Mouse (Mus musculus): Measurements from ENCODE around the gene Fign. TPM values are rescaled to one million over a fixed set of nuclear protein-coding genes. Genes with fewer than 3 reads are reported as not detected.

The Fign gene
- total RNA-seq, 1 experiment from 2014 or later, result not detected

DNA sequence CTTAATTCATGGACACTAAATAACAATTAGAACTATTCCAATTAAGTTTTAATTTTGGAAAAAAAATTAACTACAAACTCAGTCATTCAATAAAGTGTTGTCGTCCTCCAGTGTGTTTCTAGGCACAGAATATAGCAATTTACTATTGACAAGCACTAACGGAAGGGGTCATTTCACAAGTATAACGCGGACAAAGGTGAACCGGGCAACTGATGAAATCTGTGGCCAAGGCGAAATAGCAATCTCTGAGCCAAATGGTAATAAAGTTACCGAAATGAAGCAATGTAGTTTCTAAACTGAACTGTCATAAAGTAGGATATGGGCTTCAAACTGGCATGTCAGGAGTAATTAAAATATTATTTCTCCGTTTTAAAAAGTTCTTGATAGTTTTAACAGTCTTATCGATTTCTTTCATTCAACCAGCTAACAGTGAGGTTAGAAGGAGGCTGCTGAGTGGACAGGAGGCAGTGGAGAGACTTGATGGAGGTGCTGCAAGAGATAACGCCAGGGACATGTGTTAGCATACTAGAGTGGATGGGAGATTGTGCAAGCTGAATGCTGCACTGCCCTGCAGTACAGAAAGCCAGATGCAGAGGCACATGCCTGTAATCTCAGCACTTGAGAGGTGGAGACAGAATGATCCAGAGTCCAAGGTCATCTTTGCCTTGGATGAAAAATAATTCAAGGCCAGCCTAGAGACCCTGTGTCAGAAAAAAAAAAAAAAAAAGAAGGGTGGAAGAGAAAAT is 27.7 kb downstream of the Fign start:
- ATAC-seq (replicated peaks; ENCODE audit: low read depth, poor library complexity, severe bottlenecking), result no peak

DNA sequence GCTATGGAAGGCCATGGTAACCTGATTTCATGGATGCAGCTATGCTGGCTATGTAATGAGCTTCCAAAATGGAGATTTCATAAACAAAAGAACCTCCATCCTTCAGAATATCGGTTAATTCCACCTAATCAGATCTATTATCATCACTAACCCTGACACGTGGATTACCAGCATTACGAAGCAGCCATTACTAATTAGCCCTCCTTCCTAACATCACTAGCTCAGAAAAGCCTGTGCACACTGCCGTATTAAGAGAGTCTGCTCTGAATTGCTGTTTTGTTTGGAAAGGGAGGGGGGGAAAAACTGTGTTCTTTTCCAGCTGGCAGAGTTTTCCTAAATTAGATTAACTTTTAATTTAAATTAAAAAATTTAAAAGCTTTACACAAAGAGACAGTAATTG is 32.3 kb downstream of the Fign start:
- no peak for ATAC-seq (replicated peaks; ENCODE audit: low read depth, poor library complexity, severe bottlenecking)

DNA sequence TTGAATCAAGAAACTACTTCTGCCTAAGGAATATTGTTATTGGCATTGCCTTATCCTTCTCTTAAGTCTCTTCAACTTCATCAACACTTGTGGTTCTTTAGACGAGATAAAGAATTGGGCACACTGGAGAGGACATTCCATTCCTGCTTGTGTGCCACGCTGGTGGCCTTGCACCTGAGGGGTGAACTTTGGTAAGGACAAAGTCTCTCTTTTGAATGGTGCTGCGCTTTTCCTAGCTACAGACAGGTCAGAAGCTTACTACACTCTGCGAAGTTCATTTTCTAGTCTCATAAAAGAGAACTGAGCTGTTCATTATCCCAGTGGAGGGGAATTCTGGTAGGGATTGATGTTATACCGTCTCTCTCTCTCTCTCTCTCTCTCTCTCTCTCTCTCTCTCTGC is 38.4 kb downstream of the Fign start:
- no peak for ATAC-seq (replicated peaks; ENCODE audit: low read depth, poor library complexity, severe bottlenecking)

DNA sequence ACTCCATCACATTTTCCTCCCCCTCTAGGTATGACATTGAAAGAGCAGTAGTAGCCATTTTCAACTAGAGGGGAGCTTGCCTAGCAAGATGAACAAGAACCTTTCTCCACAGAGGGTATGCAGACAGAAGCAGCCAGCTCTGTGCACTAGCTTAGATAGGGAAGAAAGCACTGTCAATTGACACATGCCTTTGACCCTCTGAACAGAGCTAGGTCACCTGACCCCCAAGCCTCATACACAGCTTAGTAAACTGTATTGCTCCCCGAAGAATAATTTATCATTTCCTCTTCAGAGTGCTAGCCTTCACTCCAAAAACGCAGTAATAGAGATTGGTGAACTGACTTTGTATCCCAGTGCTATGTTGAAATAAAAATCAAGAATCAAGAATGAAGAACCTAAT is 49.7 kb downstream of the Fign start:
- ATAC-seq (replicated peaks; ENCODE audit: low read depth, poor library complexity, severe bottlenecking), result no peak

DNA sequence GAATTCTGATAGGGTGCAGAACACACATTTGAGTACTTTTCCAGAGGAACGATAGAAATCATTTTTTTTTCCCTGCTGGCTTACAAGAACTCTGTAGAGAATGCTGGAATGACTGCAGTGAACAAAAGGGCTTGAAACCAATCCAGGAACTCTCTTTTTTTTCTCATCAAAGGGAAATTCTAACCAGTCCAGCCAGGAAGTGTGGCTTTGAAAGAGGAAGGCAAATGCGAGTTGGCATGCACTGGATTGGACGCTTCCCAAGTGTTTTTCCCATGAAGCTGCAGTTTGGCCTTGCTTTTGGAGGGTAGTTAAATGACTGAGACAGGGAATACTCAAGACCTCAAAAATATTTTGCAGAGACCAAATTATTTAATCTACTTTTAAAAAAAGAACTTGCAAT is 54.7 kb downstream of the Fign start:
- no peak for ATAC-seq (replicated peaks; ENCODE audit: low read depth, poor library complexity, severe bottlenecking)

DNA sequence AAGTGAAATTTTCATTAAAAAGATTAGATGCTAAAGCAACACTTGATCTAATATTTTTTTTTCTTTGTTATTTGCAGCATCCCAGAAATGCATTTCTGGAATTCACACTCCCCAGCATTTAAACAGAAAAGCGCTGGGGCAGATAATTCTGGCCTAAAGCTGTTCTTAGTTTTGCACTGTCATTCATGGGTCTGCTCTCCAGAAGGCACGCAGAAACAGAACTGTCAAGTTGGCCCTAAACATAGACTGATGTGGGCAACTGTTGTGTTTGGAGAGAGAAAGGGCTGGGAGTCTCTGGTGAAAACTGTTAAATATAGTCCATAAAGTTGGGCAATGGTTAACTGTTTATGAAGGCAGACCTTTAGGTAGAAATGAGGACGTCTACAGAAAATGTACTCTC is 62.4 kb downstream of the Fign start:
- ATAC-seq (replicated peaks; ENCODE audit: low read depth, poor library complexity, severe bottlenecking), result no peak

DNA sequence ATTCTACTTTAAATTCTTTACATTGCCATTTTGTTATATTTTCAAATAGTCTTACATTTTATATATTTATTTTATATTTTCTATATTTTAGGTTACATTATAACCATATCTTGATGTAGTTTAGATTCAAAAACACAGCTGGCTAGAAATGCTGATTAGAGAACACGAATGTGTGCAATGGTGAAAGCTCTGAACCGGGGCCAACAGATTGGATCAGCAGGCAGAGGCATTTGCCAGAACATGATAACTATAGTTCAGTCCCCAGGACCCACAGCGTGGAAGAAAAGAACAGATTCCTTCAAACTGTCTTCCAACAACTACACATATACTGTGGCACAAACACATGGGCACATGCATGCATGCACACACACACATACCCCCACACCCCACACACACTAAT is 64.0 kb downstream of the Fign start:
- no peak for ATAC-seq (replicated peaks; ENCODE audit: low read depth, poor library complexity, severe bottlenecking)

DNA sequence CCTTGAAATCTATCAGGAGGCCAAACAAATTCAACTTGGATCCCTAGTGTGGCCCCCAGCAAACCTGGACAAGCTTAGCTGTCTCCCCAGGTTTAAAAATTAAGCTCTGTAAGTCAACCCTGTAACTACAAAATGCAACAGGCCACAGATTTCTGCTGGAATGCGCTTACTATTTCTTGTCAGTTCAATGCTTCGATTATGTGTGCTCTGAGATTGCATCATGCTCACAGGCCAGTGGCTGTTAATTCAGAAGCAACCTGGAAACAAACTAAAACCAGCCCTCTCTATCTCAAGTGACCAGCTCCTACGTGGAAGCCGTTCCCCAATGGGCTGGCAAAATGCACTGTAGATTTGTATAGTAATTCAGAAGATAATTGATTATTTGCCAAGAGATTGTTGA is 71.9 kb downstream of the Fign start:
- no peak for ATAC-seq (replicated peaks; ENCODE audit: low read depth, poor library complexity, severe bottlenecking)

DNA sequence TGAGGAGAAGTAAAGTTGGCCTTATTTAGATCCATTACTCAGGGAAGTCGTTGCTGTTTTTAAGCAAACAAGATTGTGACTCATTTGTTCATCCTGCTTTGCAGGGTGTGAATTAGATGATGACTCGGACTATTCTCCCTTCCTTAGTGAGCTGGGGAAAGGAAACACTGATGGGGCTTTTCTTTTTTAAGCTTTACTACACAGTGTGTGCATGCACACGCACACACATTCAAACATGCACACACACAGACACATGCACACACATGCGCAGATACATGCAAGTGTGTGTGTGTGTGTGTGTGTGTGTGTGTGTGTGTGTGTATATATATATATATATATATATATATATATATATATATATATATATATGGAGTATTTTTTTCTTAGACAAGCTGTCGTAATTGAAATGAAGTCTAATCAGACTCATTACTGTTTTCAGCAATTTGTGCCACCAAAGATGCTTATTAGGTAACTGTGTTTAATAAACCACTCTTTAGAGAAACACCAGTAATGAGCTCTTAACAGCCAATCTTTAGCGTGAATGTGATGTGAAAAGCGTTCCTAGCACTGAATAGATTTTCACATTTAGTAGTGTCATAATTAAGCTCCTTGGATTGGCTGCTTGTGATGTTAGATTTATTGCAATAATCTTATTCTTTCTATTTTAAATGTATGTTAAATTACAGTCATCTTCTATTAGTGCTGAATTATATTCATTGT is 103.4 kb downstream of the Fign start:
- no peak for ATAC-seq (replicated peaks; ENCODE audit: low read depth, poor library complexity, severe bottlenecking)

DNA sequence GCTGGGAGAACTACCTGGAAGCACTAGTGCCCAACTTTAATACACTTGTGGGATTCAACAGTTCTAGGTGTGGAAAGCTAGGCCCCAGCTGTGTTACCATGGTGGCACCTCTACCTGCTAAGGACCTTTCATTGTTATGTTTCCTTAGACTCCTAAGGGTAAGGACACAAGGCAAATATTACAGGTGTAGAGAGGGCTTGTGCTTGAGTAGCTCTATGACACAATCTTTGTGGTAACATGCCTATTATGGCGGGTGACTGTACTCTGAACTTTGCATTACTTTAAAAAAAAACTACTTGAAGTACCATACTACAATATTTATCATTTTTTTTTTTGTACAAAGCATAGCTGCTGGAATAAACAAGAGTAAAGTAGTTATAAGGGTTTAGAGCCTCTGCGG is 112.4 kb downstream of the Fign start:
- no peak for ATAC-seq (replicated peaks; ENCODE audit: low read depth, poor library complexity, severe bottlenecking)

DNA sequence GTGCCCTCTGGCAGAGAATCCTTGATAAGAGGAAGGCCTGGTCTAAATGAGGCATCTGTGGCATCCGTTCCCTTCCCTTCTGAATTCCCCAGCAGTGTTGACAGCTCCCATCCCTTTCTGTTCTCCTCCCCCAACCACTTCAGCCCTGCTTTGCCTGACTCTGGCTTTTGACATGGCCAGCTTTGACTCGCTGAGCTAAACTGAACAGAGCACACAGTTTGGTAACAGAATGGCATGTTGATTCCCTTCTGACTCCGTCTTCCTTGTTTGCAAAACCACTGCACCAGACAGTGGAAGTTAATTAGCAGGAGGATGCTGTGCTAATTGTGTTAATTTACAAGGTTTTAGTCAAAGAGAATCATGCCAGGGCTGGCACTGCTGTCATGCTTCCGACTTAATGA is 115.5 kb downstream of the Fign start:
- no peak for ATAC-seq (replicated peaks; ENCODE audit: low read depth, poor library complexity, severe bottlenecking)

DNA sequence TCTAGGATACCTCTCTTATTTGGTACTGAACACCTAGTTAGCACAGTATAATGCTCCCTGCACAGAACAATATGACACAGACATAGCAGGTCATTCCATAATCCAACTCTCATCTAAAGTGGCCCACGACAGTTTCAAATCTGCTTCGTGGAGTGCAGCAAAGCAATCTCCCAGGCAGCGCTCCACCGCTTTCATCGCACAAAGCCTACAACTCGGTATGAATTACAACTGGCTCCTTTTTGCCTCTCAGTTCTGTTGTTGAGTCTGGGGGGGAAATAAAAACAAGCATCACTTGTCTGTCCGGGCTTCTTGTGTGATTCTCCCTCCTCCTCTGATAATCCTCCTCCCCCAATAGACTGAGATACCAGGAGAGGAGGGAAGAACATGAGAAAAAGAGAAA is 116.4 kb downstream of the Fign start:
- no peak for ATAC-seq (replicated peaks; ENCODE audit: low read depth, poor library complexity, severe bottlenecking)

DNA sequence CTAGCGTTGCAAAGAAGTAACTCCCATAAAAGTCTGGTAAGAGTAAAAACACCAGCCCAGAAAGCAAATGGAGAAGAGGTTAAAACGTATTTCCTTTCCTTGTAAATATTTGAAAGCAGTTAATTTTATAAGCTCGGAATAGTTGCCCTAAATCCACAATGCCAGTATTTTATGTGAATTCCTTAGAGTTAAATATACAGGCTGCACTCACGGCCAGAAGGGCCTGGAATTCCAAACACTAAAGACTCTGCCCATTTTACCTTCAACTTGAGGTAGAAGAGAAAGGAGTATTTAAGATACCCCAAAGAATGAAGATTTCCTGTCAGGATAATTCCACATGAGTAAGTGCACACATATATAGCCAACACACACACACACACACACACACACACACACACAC is 128.2 kb downstream of the Fign start:
- ATAC-seq (replicated peaks; ENCODE audit: low read depth, poor library complexity, severe bottlenecking), result no peak

DNA sequence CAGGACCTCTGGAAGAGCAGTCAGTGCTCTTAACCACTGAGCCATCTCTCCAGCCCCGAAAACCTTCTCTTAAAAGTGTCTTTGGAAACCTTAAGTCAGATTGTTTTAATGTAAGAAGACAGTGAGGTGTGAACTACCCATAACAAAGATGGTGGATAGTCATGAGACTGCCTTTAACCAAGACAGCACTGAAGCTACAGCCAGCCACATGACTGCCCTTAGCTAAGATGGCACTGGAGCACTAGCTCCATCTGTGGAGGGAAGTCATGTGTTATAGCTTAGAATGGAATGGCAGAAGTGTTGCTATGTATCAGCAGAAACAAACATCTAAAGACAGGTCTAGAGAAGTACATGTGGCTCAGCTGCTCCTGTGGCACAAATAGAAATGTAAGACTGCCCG is 166.8 kb downstream of the Fign start:
- ATAC-seq (replicated peaks; ENCODE audit: low read depth, poor library complexity, severe bottlenecking), result no peak

DNA sequence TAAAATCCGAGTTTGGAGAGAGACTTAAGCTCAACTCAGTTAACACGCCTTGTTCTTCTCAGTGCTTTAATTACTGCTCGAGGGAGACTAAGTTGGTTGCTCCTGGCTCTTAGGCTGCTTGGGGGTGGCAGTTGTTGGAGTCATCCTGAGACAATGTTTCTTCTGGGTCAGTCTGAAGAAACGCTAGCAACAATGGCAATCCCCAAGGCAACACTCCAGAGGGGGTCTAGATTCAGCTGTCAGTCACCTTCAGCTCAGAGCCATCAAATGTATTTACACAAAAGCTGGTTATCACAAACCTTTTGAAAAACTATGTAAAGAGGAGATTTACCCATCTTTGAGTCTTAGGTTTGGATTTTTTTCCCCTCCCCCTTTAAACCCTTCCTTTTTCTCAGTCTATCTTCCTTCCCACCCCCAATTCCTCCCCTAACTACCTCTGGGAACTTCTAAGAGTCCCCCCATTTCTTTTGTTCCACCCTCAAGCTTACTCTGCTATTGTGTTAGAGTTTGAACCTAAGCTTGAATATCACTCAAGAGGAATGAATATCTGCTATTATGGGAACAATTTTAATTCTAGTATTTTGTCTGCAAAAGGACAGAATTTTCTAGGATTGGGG is 171.2 kb downstream of the Fign start:
- ATAC-seq (replicated peaks; ENCODE audit: low read depth, poor library complexity, severe bottlenecking), result no peak

DNA sequence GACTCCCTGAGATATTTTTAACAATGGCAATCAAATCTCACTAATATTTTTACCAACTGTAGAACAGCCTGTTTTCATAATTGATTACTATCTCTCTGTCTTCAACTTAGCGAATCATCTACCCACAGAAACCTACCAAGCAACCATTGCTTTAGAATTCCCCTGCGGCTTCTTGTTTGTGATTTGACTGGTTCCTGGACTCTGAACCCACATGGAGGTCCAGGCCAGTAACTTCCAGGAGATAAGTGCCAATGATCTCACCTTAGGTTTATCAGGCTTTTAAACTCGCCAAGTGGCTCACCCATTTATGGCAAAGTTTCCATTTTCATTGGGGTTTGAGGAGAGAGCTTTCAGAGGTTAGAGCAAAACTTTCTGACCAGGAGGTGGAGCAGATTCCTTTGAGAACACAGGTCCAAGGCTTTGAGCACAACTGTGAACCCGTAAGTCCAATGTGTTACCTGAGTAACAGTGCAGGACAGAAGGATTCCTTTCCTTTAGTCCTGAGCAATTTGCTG is 172.1 kb downstream of the Fign start:
- ATAC-seq (replicated peaks; ENCODE audit: low read depth, poor library complexity, severe bottlenecking), result no peak

All from common myeloid progenitor, adult 5-6 weeks (primary cell).